Comparison of ENCODE assay signal across 1 mouse cellular context in genomic region chr10:79783920-79784800, GRCm38 (mm10).
TF ChIP-seq lines count a peak whose summit lies in the region.

No protein-coding gene starts in this region.

TF ChIP-seq in MEL, 35 proteins besides CTCF, POLR2A, EP300 and RAD21:
- TF ChIP-seq POLR2AphosphoS2 (IDR thresholded peaks at IDR 0.05; ENCODE audit: low read length) (no peak), SMC3 (IDR thresholded peaks at IDR 0.05; ENCODE audit: low read depth, low read length) (peak; percentile 48)
